ENCODE assay signal across 8 mouse cellular contexts in the genomic region with DNA sequence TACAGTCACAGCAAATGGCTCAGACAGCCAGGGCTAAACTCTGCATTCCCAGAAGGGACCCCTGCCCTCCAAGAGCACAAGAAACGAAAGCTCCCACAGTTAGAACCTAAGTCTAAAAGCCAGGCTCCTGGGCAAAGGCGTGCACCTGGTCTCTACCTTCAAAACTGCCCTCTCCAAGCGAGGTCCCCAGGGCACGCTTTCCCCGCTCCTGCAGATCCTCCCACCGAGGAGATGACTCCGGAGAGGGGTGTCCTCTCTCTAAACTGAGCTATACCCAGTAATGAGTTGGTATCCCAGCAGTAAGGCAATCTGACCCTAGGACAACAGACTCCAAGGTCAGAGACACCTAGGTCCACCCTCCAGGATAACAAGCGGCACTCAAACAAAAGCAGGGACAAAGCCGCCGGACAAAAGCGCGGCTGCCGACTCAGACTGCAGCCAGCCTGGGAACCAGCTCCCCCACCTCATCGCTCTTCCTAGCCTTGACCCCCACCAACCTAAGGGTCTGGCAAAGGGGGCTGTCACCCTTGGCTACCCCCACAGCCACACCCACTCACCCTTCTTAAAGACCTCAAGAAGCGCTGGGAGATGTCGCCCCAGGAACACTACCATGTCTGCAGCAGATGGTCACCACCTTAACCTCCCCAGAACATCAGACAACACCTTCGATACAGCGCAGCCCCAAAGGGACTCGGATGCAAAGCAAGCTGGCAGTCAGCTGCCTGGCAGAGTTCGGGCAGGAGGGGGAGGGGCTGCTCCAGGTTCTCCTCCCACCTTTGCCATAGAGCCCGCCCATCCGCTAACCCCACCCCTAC. TPM values are rescaled to one million over a fixed set of nuclear protein-coding genes. Genes with fewer than 3 reads are reported as not detected.
A peak's percentile ranks its signal among the peaks of the same experiment; 100 is the strongest.
DNase-seq lines count a peak whose midpoint lies in the region; ATAC-seq lines count a peak whose summit lies in the region.

No protein-coding gene starts in this region.

- peak overlapping the region; percentile 82 for H3K9ac ChIP-seq in hindbrain, embryonic 13.5 days
- no peak overlapping the region for H3K9ac ChIP-seq in liver, embryonic 13.5 days

- peak overlapping the region; percentile 49 for H3K4me3 ChIP-seq in hindbrain, embryonic 13.5 days
- no peak overlapping the region for H3K4me3 ChIP-seq in liver, embryonic 13.5 days (replicated peaks)

- 6% methylated on average over 22 of the region's 22 CpGs for WGBS in hindbrain, embryonic 13.5 days
- WGBS in liver, embryonic 13.5 days (ENCODE audit: insufficient replicate concordance) = 22% methylated on average over 22 of the region's 22 CpGs

- peak; percentile 47; the same call in 1 of the 2 replicates for ATAC-seq in hindbrain, embryonic 13.5 days (ENCODE audit: low FRiP score)
- ATAC-seq in liver, embryonic 13.5 days (ENCODE audit: low read depth) = no peak
- ATAC-seq in activated CD4-positive, CD25-positive, alpha-beta regulatory T cell, adult 4 months = no peak

- peak overlapping the region; percentile 67 for H3K4me2 ChIP-seq in hindbrain, embryonic 13.5 days
- H3K4me2 ChIP-seq in liver, embryonic 13.5 days = peak overlapping the region; percentile 23; the same call in 1 of the 2 replicates

- H3K36me3 ChIP-seq in hindbrain, embryonic 13.5 days = peaks cover 24% of the 10 kb centered on the region
- H3K36me3 ChIP-seq in liver, embryonic 13.5 days = no peaks in the 10 kb centered on the region

- DNase-seq in adrenal gland, adult (ENCODE audit: inconsistent age in 2 of 2, low spot score in 1 of 2) = peak; percentile 17 to 50
- no peak for DNase-seq in adrenal gland, postnatal 10 days
- peak; percentile 57 for DNase-seq in brain, adult 2 months (ENCODE audit: low read depth, low spot score)
- no peak for DNase-seq in liver, embryonic 13.5 days
- no peak for DNase-seq in frontal cortex, postnatal 25 days (ENCODE audit: low spot score in 2 of 2)
- no peak for DNase-seq in frontal cortex, postnatal 10 days (ENCODE audit: low spot score in 2 of 2)

- peaks cover 26% of the 10 kb centered on the region for H3K27me3 ChIP-seq in hindbrain, embryonic 13.5 days
- peaks cover 86% of the 10 kb centered on the region for H3K27me3 ChIP-seq in liver, embryonic 13.5 days

- peak overlapping the region; percentile 81 for H3K27ac ChIP-seq in hindbrain, embryonic 13.5 days
- no peak overlapping the region for H3K27ac ChIP-seq in liver, embryonic 13.5 days

- no peaks in the 10 kb centered on the region for H3K9me3 ChIP-seq in hindbrain, embryonic 13.5 days
- no peaks in the 10 kb centered on the region for H3K9me3 ChIP-seq in liver, embryonic 13.5 days (replicated peaks)

- H3K4me1 ChIP-seq in hindbrain, embryonic 13.5 days (replicated peaks) = peaks cover 66% of the 10 kb centered on the region
- H3K4me1 ChIP-seq in liver, embryonic 13.5 days (replicated peaks) = peaks cover 43% of the 10 kb centered on the region

RNA-seq across cellular contexts. Expression of gene C77080, which starts 33.8 kb away (rescaled TPM):
- total RNA-seq in adrenal gland, postnatal 10 days (2021) = 10 to 100 TPM; 16.5 to 16.6 TPM
- polyA plus RNA-seq in hindbrain, embryonic 13.5 days (2015; fragmentation: Nextera tagmentation; extraction: Ambion mirVana) = 5.3 and 5.4 TPM in 2 replicates
- 0.47 and 0.59 TPM in 2 replicates for polyA plus RNA-seq in liver, embryonic 13.5 days (2015; fragmentation: Nextera tagmentation; extraction: Ambion mirVana)
- under 1 TPM; 0.20 TPM for polyA plus RNA-seq in activated CD4-positive, CD25-positive, alpha-beta regulatory T cell, adult 4 months (2017; shearing (Covaris generic))

RNA-seq across cellular contexts. Expression of gene Yars, which starts 37.8 kb away (rescaled TPM):
- 10 to 100 TPM; 63.8 to 68.1 TPM for total RNA-seq in adrenal gland, postnatal 10 days (2021)
- polyA plus RNA-seq in hindbrain, embryonic 13.5 days (2015; fragmentation: Nextera tagmentation; extraction: Ambion mirVana) = 104 and 106 TPM in 2 replicates
- polyA plus RNA-seq in liver, embryonic 13.5 days (2015; fragmentation: Nextera tagmentation; extraction: Ambion mirVana) = 69.9 and 78.8 TPM in 2 replicates
- 10 to 100 TPM; 26.3 to 28.5 TPM for polyA plus RNA-seq in activated CD4-positive, CD25-positive, alpha-beta regulatory T cell, adult 4 months (2017; shearing (Covaris generic))

RNA-seq across cellular contexts. Expression of gene S100pbp, which starts 37.9 kb away (rescaled TPM):
- total RNA-seq in adrenal gland, postnatal 10 days (2021) = 10 to 100 TPM; 26.9 to 29.6 TPM
- 17.6 and 18.0 TPM in 2 replicates for polyA plus RNA-seq in hindbrain, embryonic 13.5 days (2015; fragmentation: Nextera tagmentation; extraction: Ambion mirVana)
- polyA plus RNA-seq in liver, embryonic 13.5 days (2015; fragmentation: Nextera tagmentation; extraction: Ambion mirVana) = 5.8 and 7.4 TPM in 2 replicates
- 10 to 100 TPM; 24.4 to 26.3 TPM for polyA plus RNA-seq in activated CD4-positive, CD25-positive, alpha-beta regulatory T cell, adult 4 months (2017; shearing (Covaris generic))

Comparison
In these comparisons a context has a peak if more than half of its experiments do, and no peak if none do; other contexts are left out.
1. DNase-seq: peak in adrenal gland, adult (2 of 2) and brain, adult 2 months (single experiment); none in adrenal gland, postnatal 10 days (single experiment), liver, embryonic 13.5 days (single experiment), frontal cortex, postnatal 25 days (0 of 2) and frontal cortex, postnatal 10 days (0 of 2).